In genomic region chr10:118001501-118001900, GRCm38 (mm10) we compare ENCODE assay signal across 14 mouse cellular contexts.
DNase-seq lines count a peak whose midpoint lies in the region; ATAC-seq and TF ChIP-seq lines count a peak whose summit lies in the region.
"Had no signal": no experiment of that assay in that cellular context is flagged by ENCODE, and none has a peak within 500 bp of the region (broad histone marks: within the 10 kb centered on the region; RNA-seq: fewer than 3 reads in every experiment).

No protein-coding gene starts in this region.

- no peak overlapping the region for H3K27ac ChIP-seq in liver, embryonic 11.5 days (ENCODE audit: low read depth, low read length)
- H3K27ac ChIP-seq in liver, postnatal 0 days (ENCODE audit: low read depth) = no peak overlapping the region
- no peak overlapping the region for H3K27ac ChIP-seq in ES-E14 (ENCODE audit: insufficient read depth, low read depth, low read length, poor library complexity, severe bottlenecking)
- H3K27ac ChIP-seq in embryonic facial prominence, embryonic 13.5 days = no peak overlapping the region
- H3K27ac ChIP-seq: embryonic facial prominence, embryonic 15.5 days; forebrain, embryonic 10.5 days; neural tube, embryonic 12.5 days had no signal

- in situ Hi-C loops in ES-E14 (cut with MboI; ENCODE audit: low sequenced_read_pairs in 2 of 2, unreplicated experiment in 2 of 2) = no loop called here

- no peaks in the 10 kb centered on the region for H3K9me3 ChIP-seq in liver, embryonic 11.5 days (ENCODE audit: control insufficient read depth, low read length)
- H3K9me3 ChIP-seq in liver, postnatal 0 days (ENCODE audit: low read length) = no peaks in the 10 kb centered on the region
- no peaks in the 10 kb centered on the region for H3K9me3 ChIP-seq in ES-E14 (ENCODE audit: control insufficient read depth, insufficient read depth, low read depth, low read length)
- H3K9me3 ChIP-seq in embryonic facial prominence, embryonic 13.5 days = no peaks in the 10 kb centered on the region
- H3K9me3 ChIP-seq: embryonic facial prominence, embryonic 15.5 days; forebrain, embryonic 10.5 days; neural tube, embryonic 12.5 days had no signal

- H3K4me2 ChIP-seq in liver, embryonic 11.5 days = peak overlapping the region; percentile 15
- no peak overlapping the region for H3K4me2 ChIP-seq in liver, postnatal 0 days (ENCODE audit: low read depth, low read length)
- peak overlapping the region; percentile 12; the same call in 1 of the 2 replicates for H3K4me2 ChIP-seq in embryonic facial prominence, embryonic 13.5 days
- H3K4me2 ChIP-seq: embryonic facial prominence, embryonic 15.5 days; neural tube, embryonic 12.5 days had no signal

- no peak overlapping the region for H3K9ac ChIP-seq in liver, embryonic 11.5 days (ENCODE audit: low read depth, low read length)
- no peak overlapping the region for H3K9ac ChIP-seq in liver, postnatal 0 days (replicated peaks)
- H3K9ac ChIP-seq in ES-E14 (ENCODE audit: insufficient read depth, low read depth, low read length, poor library complexity, severe bottlenecking) = no peak overlapping the region
- no peak overlapping the region for H3K9ac ChIP-seq in embryonic facial prominence, embryonic 13.5 days
- H3K9ac ChIP-seq: embryonic facial prominence, embryonic 15.5 days; neural tube, embryonic 12.5 days had no signal

- no peak for TF ChIP-seq EP300 in liver, postnatal 0 days (IDR thresholded peaks at IDR 0.05; ENCODE audit: low read depth)

- H3K27me3 ChIP-seq in liver, embryonic 11.5 days (replicated peaks; ENCODE audit: control insufficient read depth, insufficient read depth, low read length) = no peaks in the 10 kb centered on the region
- H3K27me3 ChIP-seq in liver, postnatal 0 days (ENCODE audit: insufficient read depth, low read length) = no peaks in the 10 kb centered on the region
- no peaks in the 10 kb centered on the region for H3K27me3 ChIP-seq in embryonic facial prominence, embryonic 13.5 days
- H3K27me3 ChIP-seq: embryonic facial prominence, embryonic 15.5 days; neural tube, embryonic 12.5 days had no signal

- no peak for ATAC-seq in liver, embryonic 11.5 days (replicated peaks; ENCODE audit: low FRiP score)
- ATAC-seq in liver, postnatal 0 days = no peak
- ATAC-seq in embryonic facial prominence, embryonic 13.5 days (ENCODE audit: insufficient number of reproducible peaks, insufficient read depth, low FRiP score, low TSS enrichment, low read depth) = no peak
- peak; percentile 72 for ATAC-seq in megakaryocyte progenitor cell, adult 5-6 weeks (replicated peaks; ENCODE audit: poor library complexity)
- ATAC-seq: lung, postnatal 0 days had no signal

- H3K4me3 ChIP-seq in liver, embryonic 11.5 days (ENCODE audit: low read depth, low read length) = no peak overlapping the region
- H3K4me3 ChIP-seq in liver, postnatal 0 days (ENCODE audit: low read depth, low read length) = no peak overlapping the region
- peak overlapping the region in 1 of 2 experiments; percentile 50; a peak in 2 of 4 replicates for H3K4me3 ChIP-seq in ES-E14 (ENCODE audit: insufficient read depth in 1 of 2, low read depth in 1 of 2, low read length in 2 of 2, poor library complexity in 1 of 2, severe bottlenecking in 1 of 2)
- H3K4me3 ChIP-seq in embryonic facial prominence, embryonic 13.5 days = 0 out of 2 replicates have a peak overlapping the region, but pooled peaks have one; percentile 7
- H3K4me3 ChIP-seq: embryonic facial prominence, embryonic 15.5 days; forebrain, embryonic 10.5 days; neural tube, embryonic 12.5 days had no signal

- H3K36me3 ChIP-seq in liver, embryonic 11.5 days (ENCODE audit: control insufficient read depth, insufficient read depth, low read length) = no peaks in the 10 kb centered on the region
- H3K36me3 ChIP-seq in liver, postnatal 0 days (replicated peaks; ENCODE audit: insufficient read depth, low read length) = no peaks in the 10 kb centered on the region
- H3K36me3 ChIP-seq in ES-E14 (ENCODE audit: control insufficient read depth, insufficient read depth, low read length, poor library complexity, severe bottlenecking) = no peaks in the 10 kb centered on the region
- no peaks in the 10 kb centered on the region for H3K36me3 ChIP-seq in embryonic facial prominence, embryonic 13.5 days
- H3K36me3 ChIP-seq: embryonic facial prominence, embryonic 15.5 days; forebrain, embryonic 10.5 days; neural tube, embryonic 12.5 days had no signal

- TF ChIP-seq CTCF in liver, postnatal 0 days (IDR thresholded peaks at IDR 0.05; ENCODE audit: low read depth) = no peak

- H3K4me1 ChIP-seq in liver, embryonic 11.5 days (replicated peaks; ENCODE audit: control insufficient read depth, insufficient read depth, low read length) = no peaks in the 10 kb centered on the region
- no peaks in the 10 kb centered on the region for H3K4me1 ChIP-seq in liver, postnatal 0 days (ENCODE audit: insufficient read depth)
- peaks cover 1 to 5% of the 10 kb centered on the region in 2 experiments; a peak in 1 of 4 replicates for H3K4me1 ChIP-seq in ES-E14 (ENCODE audit: control insufficient read depth in 2 of 2, insufficient read depth in 2 of 2, low read length in 2 of 2, poor library complexity in 1 of 2)
- H3K4me1 ChIP-seq in embryonic facial prominence, embryonic 13.5 days = peaks cover 12% of the 10 kb centered on the region; the same call in 1 of the 2 replicates
- H3K4me1 ChIP-seq: neural tube, embryonic 12.5 days had no signal

- DNase-seq in liver, embryonic 11.5 days (ENCODE audit: low spot score) = no peak
- DNase-seq in liver, postnatal 0 days = no peak
- peak; percentile 38 for DNase-seq in ES-E14 (ENCODE audit: low read depth, low spot score)
- DNase-seq in right cerebral cortex, postnatal 4 days = no peak
- no peak for DNase-seq in urinary bladder, adult 2 months (ENCODE audit: low spot score)
- DNase-seq: adrenal gland, postnatal 10 days; cerebellum, adult 11-12 months; cerebellum, postnatal 36 days had no signal

- 44% methylated on average over 4 of the region's 4 CpGs for WGBS in liver, embryonic 11.5 days
- 49% methylated on average over 4 of the region's 4 CpGs for WGBS in liver, postnatal 0 days (ENCODE audit: insufficient replicate concordance)
- WGBS in embryonic facial prominence, embryonic 13.5 days = 48% methylated on average over 4 of the region's 4 CpGs

TF ChIP-seq in ES-E14, 5 proteins besides CTCF, POLR2A, EP300 and RAD21:
- no peak for TF ChIP-seq CHD2 (IDR thresholded peaks at IDR 0.05; ENCODE audit: low read depth, low read length)
- no peak for TF ChIP-seq MAFK (IDR thresholded peaks at IDR 0.05; ENCODE audit: insufficient read depth, low read depth, low read length)
- no peak for TF ChIP-seq ZC3H11A (IDR thresholded peaks at IDR 0.05; ENCODE audit: borderline replicate concordance, low read depth, low read length)
- TF ChIP-seq ZNF384 (IDR thresholded peaks at IDR 0.05; ENCODE audit: low read depth, low read length) = no peak
- no peak for TF ChIP-seq HCFC1 (IDR thresholded peaks at IDR 0.05; ENCODE audit: borderline replicate concordance, insufficient read depth, low read length)
